7 mouse cellular contexts compared by ENCODE assay signal in genomic region chr2:35610168-35610951, GRCm38 (mm10). TPM values are rescaled to one million over a fixed set of nuclear protein-coding genes. Genes with fewer than 3 reads are reported as not detected.
DNase-seq lines count a peak whose midpoint lies in the region; ATAC-seq and TF ChIP-seq lines count a peak whose summit lies in the region.

No protein-coding gene starts in this region.

- TF ChIP-seq EP300 in ES-Bruce4 (IDR thresholded peaks at IDR 0.05; ENCODE audit: insufficient read depth, low read depth, low read length) = no peak

- H3K9me3 ChIP-seq in ES-Bruce4 (replicated peaks; ENCODE audit: control insufficient read depth, insufficient read depth, low read length, poor library complexity, severe bottlenecking) = no peaks in the 10 kb centered on the region
- no peaks in the 10 kb centered on the region for H3K9me3 ChIP-seq in intestine, embryonic 15.5 days

- ATAC-seq in intestine, embryonic 15.5 days = peak; percentile 57
- ATAC-seq in CD4-positive, CD25-positive, alpha-beta regulatory T cell, adult 4 months = no peak

- intact Hi-C loops in gastrocnemius, postnatal 36 days (cut with DNase I) = no loop called here

- 15% methylated on average over 11 of the region's 11 CpGs for WGBS in intestine, embryonic 15.5 days

- H3K4me1 ChIP-seq in ES-Bruce4 (ENCODE audit: control insufficient read depth, insufficient read depth, low read length) = peaks cover 21% of the 10 kb centered on the region
- H3K4me1 ChIP-seq in intestine, embryonic 15.5 days (replicated peaks) = peaks cover 67% of the 10 kb centered on the region

- no peak overlapping the region for H3K27ac ChIP-seq in ES-Bruce4 (ENCODE audit: insufficient read depth, low read length)
- H3K27ac ChIP-seq in intestine, embryonic 15.5 days = 0 out of 2 replicates have a peak overlapping the region, but pooled peaks have one; percentile 7

- TF ChIP-seq POLR2A in ES-Bruce4 (IDR thresholded peaks at IDR 0.05; ENCODE audit: insufficient read depth, low read length) = no peak

- TF ChIP-seq CTCF in ES-Bruce4 (IDR thresholded peaks at IDR 0.05; ENCODE audit: low read depth, low read length) = no peak

- H3K36me3 ChIP-seq in ES-Bruce4 (ENCODE audit: control insufficient read depth, insufficient read depth, low read length, poor library complexity, severe bottlenecking) = no peaks in the 10 kb centered on the region
- no peaks in the 10 kb centered on the region for H3K36me3 ChIP-seq in intestine, embryonic 15.5 days

- H3K4me2 ChIP-seq in intestine, embryonic 15.5 days (replicated peaks) = peak overlapping the region; percentile 44

- peak overlapping the region; percentile 32 for H3K4me3 ChIP-seq in ES-Bruce4 (ENCODE audit: low read depth, low read length)
- H3K4me3 ChIP-seq in intestine, embryonic 15.5 days (replicated peaks) = 0 out of 2 replicates have a peak overlapping the region, but pooled peaks have one; percentile 9

- 0 out of 2 replicates have a peak overlapping the region, but pooled peaks have one; percentile 0 for H3K9ac ChIP-seq in ES-Bruce4 (ENCODE audit: low read depth, poor library complexity, severe bottlenecking)
- H3K9ac ChIP-seq in intestine, embryonic 15.5 days = no peak overlapping the region

- DNase-seq in 3T3-L1 (ENCODE audit: low read depth, low spot score) = peak; percentile 51
- DNase-seq in fat pad, adult 2 months (ENCODE audit: extremely low read depth, low read depth, low spot score) = peak; percentile 80
- peak; percentile 44 for DNase-seq in mesoderm, embryonic 11.5 days (ENCODE audit: low read depth, low spot score)
- DNase-seq in gastrocnemius, postnatal 36 days = no peak

- no peaks in the 10 kb centered on the region for H3K27me3 ChIP-seq in ES-Bruce4 (ENCODE audit: control insufficient read depth, insufficient read depth, low read length, poor library complexity, severe bottlenecking)
- no peaks in the 10 kb centered on the region for H3K27me3 ChIP-seq in intestine, embryonic 15.5 days (replicated peaks)

RNA-seq across cellular contexts. Expression of gene Dab2ip, which starts 52.3 kb away (rescaled TPM):
- polyA plus RNA-seq in ES-Bruce4 (2011; ENCODE audit: insufficient read depth, insufficient read length, low read depth, missing spikeins) = 29.4 and 37.3 TPM in 2 replicates
- polyA plus RNA-seq in intestine, embryonic 15.5 days (2015; fragmentation: Nextera tagmentation; extraction: Ambion mirVana) = 52.7 and 54.9 TPM in 2 replicates
- polyA plus RNA-seq in CD4-positive, CD25-positive, alpha-beta regulatory T cell, adult 4 months (2017; shearing (Covaris generic)) = under 1 TPM; 0.30 to 0.53 TPM
- total RNA-seq in gastrocnemius, postnatal 36 days (2021) = 10 to 100 TPM; 37.6 to 46.5 TPM

Comparison
In these comparisons a context has a peak if more than half of its experiments do, and no peak if none do; other contexts are left out.
1. DNase-seq: peak in 3T3-L1 (single experiment), fat pad, adult 2 months (single experiment) and mesoderm, embryonic 11.5 days (single experiment); none in gastrocnemius, postnatal 36 days (0 of 2).
2. RNA of gene Dab2ip, which starts 52.3 kb away (polyA plus RNA-seq): 52.7 to 54.9 TPM in intestine, embryonic 15.5 days and 29.4 to 37.3 TPM in ES-Bruce4; 0.30 to 0.53 TPM in CD4-positive, CD25-positive, alpha-beta regulatory T cell, adult 4 months; every median in the first group is over 10 times any median in the second.